Mouse (Mus musculus): ENCODE data around the gene Plxnb2.

DNA sequence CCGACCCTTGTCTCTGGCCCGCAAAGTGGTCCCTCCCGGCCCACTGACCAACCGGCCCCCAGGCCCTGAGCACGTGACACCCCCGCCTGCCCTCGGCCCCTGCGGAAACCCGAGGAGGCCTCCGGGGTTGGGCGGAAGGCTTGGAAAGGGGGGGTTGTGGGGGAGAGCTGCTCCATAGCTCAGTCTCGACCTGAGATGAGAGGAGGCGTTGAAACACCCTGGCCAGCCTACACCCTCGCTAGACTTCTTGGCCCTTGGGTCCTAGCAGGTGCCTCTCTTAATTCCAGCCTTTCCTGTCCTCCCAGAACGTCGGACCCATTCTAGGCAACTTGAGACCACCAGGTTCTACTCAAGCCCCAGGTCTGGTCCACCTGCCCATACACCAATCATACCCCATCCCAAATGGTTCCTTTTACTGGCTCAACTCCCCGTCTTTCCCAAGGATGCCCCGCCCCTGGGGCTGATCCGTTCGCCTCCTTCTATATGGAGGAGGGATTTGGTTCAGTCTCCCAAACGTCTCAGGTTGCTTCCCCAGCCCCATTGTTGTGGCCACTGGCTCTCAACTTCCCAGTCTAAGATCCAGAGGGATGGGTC, 39.8 kb downstream of the Plxnb2 start, which contains the start of gene Mapk12:
- TF ChIP-seq POLR2A (IDR thresholded peaks at IDR 0.05; ENCODE audit: insufficient read depth, low read depth, low read length) (peak; percentile 50; the same call in 1 of the 2 replicates), CTCF (IDR thresholded peaks at IDR 0.05) (no peak), EP300 (IDR thresholded peaks at IDR 0.05; ENCODE audit: insufficient read depth, low read depth, low read length) (no peak)

All from heart, adult 2 months (tissue).